Mouse (Mus musculus) liver, embryonic 11.5 days (tissue): ENCODE data around the gene Casq1. TPM values are rescaled to one million over a fixed set of nuclear protein-coding genes. Genes with fewer than 3 reads are reported as not detected.

ENCODE experiments used
- ATAC-seq: fragments of 200-750 bp; cut with Nextera tagmentation; replicated peaks from 2 replicates; pipeline ENCODE4 v1.8.0; 2017; ENCODE audit warnings: moderate number of reproducible peaks, mild to moderate bottlenecking, moderate TSS enrichment, moderate library complexity; ENCODE audit not compliant: low FRiP score
- DNase-seq: peaks from one replicate; pipeline ENCODE4 v3.0.0-alpha.2; 2017; ENCODE audit warnings: low spot score
- H3K27ac ChIP-seq: fragments of 300-500 bp; sonication (generic); 2 replicates; pipeline ENCODE4 v1.5.1; 2014; ENCODE audit warnings: mild to moderate bottlenecking, low read depth, low read length, control low read depth
- H3K27me3 ChIP-seq: fragments of 300-500 bp; sonication (generic); replicated peaks from 2 replicates; pipeline ENCODE4 v1.6.1; 2014; ENCODE audit warnings: low read length, mixed read lengths; ENCODE audit not compliant: control insufficient read depth, insufficient read depth
- H3K36me3 ChIP-seq: fragments of 300-500 bp; sonication (generic); 2 replicates; pipeline ENCODE4 v1.6.1; 2014; ENCODE audit warnings: mild to moderate bottlenecking, low read length, moderate library complexity, mixed read lengths; ENCODE audit not compliant: control insufficient read depth, insufficient read depth
- H3K4me1 ChIP-seq: fragments of 300-500 bp; sonication (generic); replicated peaks from 2 replicates; pipeline ENCODE4 v1.6.1; 2014; ENCODE audit warnings: low read length, mixed read lengths; ENCODE audit not compliant: control insufficient read depth, insufficient read depth
- H3K4me2 ChIP-seq: fragments of 300-500 bp; sonication (generic); 2 replicates; pipeline ENCODE4 v1.6.1; 2014; ENCODE audit warnings: mild to moderate bottlenecking, control low read depth, moderate library complexity
- H3K4me3 ChIP-seq: fragments of 300-500 bp; sonication (generic); 2 replicates; pipeline ENCODE4 v1.5.1; 2014; ENCODE audit warnings: low read depth, low read length, control low read depth
- H3K9ac ChIP-seq: fragments of 300-500 bp; sonication (generic); 2 replicates; pipeline ENCODE4 v1.6.1; 2014; ENCODE audit warnings: low read depth, low read length, control low read depth
- H3K9me3 ChIP-seq: fragments of 300-500 bp; sonication (generic); 2 replicates; pipeline ENCODE4 v1.6.1; 2016; ENCODE audit warnings: low read length, inconsistent platforms, mixed read lengths; ENCODE audit not compliant: control insufficient read depth
- WGBS: fragments of 180-500 bp; shearing (Covaris S2); extraction: QIAGEN DNeasy Blood & Tissue Kit; methylation state at CpG from one replicate; pipeline ENCODE4 v1.1.7; 2014; 5-methylcytosine and 5-hydroxymethylcytosine counted together
- polyA plus RNA-seq: library from polyadenylated mRNA; unstranded; fragments of >200 nt; fragmentation: Nextera tagmentation; extraction: Ambion mirVana; gene quantifications from 2 replicates; pipeline ENCODE4 v1.2.1, GENCODE M21; 2014

Gene Casq1
- polyA plus RNA-seq, 1 experiment from 2014 or later: 4.1 TPM

DNA sequence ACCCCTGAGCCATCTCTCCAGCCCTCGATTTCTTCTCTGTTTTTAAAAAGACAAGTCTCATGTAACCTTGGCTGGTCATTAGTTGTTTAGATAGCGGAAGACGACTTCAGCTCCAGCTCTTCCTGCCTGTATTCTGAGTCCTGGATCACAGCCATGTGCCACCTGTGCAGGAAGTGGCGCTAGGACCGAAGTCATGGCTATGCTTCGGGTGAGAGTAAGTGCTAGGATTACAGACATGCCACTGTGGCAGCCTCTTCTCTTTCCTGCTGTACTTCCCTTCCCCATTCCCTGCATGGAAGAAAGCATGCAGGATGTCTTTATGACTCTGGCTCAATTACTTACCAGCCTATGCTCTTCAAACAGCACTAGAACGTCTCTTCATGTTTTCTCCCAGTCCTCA, 40.6 kb downstream of the Casq1 start:
- WGBS: 86% methylated on average over 7 of the region's 7 CpGs
- no peak for DNase-seq
- Histone ChIP-seq H3K9ac (no peak overlapping the region), H3K4me3 (no peak overlapping the region), H3K36me3 (peaks cover 33% of the 10 kb centered on the region), H3K27me3 (no peaks in the 10 kb centered on the region), H3K4me2 (no peak overlapping the region), H3K4me1 (no peaks in the 10 kb centered on the region), H3K27ac (no peak overlapping the region), H3K9me3 (no peaks in the 10 kb centered on the region)
- ATAC-seq: no peak

GRCm38 (mm10) chr1:172177791-172178190, 41.9 kb downstream of the Casq1 start:
- Histone ChIP-seq H3K27ac (no peak overlapping the region), H3K9me3 (no peaks in the 10 kb centered on the region), H3K9ac (no peak overlapping the region), H3K27me3 (no peaks in the 10 kb centered on the region), H3K4me2 (no peak overlapping the region), H3K36me3 (peaks cover 43% of the 10 kb centered on the region), H3K4me3 (no peak overlapping the region), H3K4me1 (no peaks in the 10 kb centered on the region)
- no peak for ATAC-seq
- 92% methylated on average over 7 of the region's 7 CpGs for WGBS
- no peak for DNase-seq

- no peak for ATAC-seq
- WGBS: 88% methylated on average over 5 of the region's 5 CpGs
Measured at GRCm38 (mm10) chr1:172173181-172173580, 46.5 kb downstream of the Casq1 start.

GRCm38 (mm10) chr1:172172381-172172780, 47.3 kb downstream of the Casq1 start:
- Histone ChIP-seq H3K27me3 (no peaks in the 10 kb centered on the region), H3K4me2 (no peak overlapping the region), H3K9me3 (no peaks in the 10 kb centered on the region), H3K9ac (no peak overlapping the region), H3K4me1 (no peaks in the 10 kb centered on the region), H3K4me3 (no peak overlapping the region), H3K27ac (no peak overlapping the region), H3K36me3 (peaks cover 55% of the 10 kb centered on the region)
- no peak for ATAC-seq
- WGBS: 93% methylated on average over 21 of the region's 21 CpGs
- DNase-seq: no peak

More at GRCm38 (mm10) chr1:172173181-172173580, 46.5 kb downstream of the Casq1 start:
- no peak overlapping the region for H3K4me3 ChIP-seq
- no peaks in the 10 kb centered on the region for H3K9me3 ChIP-seq
- no peaks in the 10 kb centered on the region for H3K4me1 ChIP-seq
- H3K27me3 ChIP-seq: no peaks in the 10 kb centered on the region
- no peak overlapping the region for H3K4me2 ChIP-seq
- no peak for DNase-seq
- peaks cover 54% of the 10 kb centered on the region for H3K36me3 ChIP-seq
- H3K9ac ChIP-seq: no peak overlapping the region
- no peak overlapping the region for H3K27ac ChIP-seq

DNA sequence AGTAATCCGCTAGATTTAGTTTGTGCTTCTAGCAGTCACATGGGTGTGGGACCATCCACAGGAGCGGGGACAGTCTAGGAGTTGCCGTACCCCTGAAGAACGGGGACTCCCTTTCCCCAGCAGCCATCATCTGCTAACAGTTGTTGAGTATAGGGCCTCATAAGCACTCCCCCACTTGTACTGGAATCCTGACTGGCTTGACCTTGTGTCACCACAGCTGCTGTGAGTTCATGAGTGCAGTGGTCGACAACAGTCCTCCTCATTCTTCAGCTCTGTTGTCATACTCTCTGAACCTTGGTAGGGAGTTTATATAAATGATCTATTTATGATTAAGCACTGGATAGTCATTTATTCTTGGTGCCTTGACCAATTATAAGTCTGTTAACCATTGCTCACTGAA, 49.9 kb downstream of the Casq1 start:
- Histone ChIP-seq H3K36me3 (peaks cover 56% of the 10 kb centered on the region), H3K9ac (no peak overlapping the region), H3K4me3 (no peak overlapping the region), H3K4me2 (no peak overlapping the region), H3K9me3 (no peaks in the 10 kb centered on the region), H3K27me3 (no peaks in the 10 kb centered on the region), H3K4me1 (no peaks in the 10 kb centered on the region), H3K27ac (no peak overlapping the region)
- ATAC-seq (no peak), DNase-seq (no peak)
- 93% methylated on average over 5 of the region's 5 CpGs for WGBS

DNA sequence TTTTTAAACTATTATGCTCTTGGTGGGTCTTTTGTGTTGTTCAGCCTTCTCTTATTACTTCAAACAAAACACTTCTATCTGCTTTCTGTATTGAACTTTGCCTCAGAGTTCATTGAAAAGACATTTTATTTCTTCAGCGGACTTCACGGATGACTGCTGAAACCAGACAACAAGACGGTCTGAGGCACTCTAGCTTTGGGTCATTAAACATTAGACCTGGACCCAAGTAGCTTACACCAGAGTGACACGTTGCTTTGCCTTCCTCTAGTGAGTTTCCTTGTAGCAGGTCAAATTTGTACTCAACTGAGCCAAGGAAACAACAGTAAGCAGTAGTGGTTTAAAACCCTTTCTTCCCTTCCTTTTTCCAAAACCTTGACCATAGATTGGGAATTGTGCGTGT, 51.8 kb downstream of the Casq1 start:
- H3K9ac ChIP-seq: no peak overlapping the region
- H3K4me3 ChIP-seq: no peak overlapping the region
- 92% methylated on average over 5 of the region's 5 CpGs for WGBS
- H3K27ac ChIP-seq: no peak overlapping the region
- H3K36me3 ChIP-seq: peaks cover 41% of the 10 kb centered on the region
- no peaks in the 10 kb centered on the region for H3K4me1 ChIP-seq
- no peak overlapping the region for H3K4me2 ChIP-seq
- no peak for DNase-seq
- no peaks in the 10 kb centered on the region for H3K9me3 ChIP-seq
- ATAC-seq: no peak
- H3K27me3 ChIP-seq: no peaks in the 10 kb centered on the region

DNA sequence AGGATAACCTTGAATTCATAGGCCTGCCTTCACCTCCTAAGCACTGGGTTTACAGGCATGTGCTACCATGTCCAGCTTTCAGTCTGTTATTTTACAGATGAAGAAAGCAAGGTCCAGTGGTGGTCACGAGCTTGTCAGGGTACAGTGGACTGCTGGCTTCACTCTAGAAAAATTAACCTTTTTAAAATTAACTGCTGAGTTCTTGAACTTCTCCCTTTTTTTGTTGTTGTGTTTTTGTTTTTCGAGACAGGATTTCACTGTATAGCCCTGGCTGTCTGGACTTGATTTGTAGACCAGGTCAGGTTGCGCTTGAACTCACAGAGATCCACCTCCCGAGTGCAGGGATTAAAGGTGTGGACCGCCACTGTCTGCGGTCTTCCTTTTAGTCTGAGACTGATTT, 56.7 kb downstream of the Casq1 start:
- no peak overlapping the region for H3K4me3 ChIP-seq
- ATAC-seq: no peak
- H3K27me3 ChIP-seq: no peaks in the 10 kb centered on the region
- no peaks in the 10 kb centered on the region for H3K9me3 ChIP-seq
- peaks cover 9% of the 10 kb centered on the region for H3K4me1 ChIP-seq
- no peak overlapping the region for H3K9ac ChIP-seq
- H3K4me2 ChIP-seq: no peak overlapping the region
- no peak overlapping the region for H3K27ac ChIP-seq
- H3K36me3 ChIP-seq: peaks cover 19% of the 10 kb centered on the region; the same call in 1 of the 2 replicates
- DNase-seq: no peak
- WGBS: 88% methylated on average over 6 of the region's 6 CpGs

DNA sequence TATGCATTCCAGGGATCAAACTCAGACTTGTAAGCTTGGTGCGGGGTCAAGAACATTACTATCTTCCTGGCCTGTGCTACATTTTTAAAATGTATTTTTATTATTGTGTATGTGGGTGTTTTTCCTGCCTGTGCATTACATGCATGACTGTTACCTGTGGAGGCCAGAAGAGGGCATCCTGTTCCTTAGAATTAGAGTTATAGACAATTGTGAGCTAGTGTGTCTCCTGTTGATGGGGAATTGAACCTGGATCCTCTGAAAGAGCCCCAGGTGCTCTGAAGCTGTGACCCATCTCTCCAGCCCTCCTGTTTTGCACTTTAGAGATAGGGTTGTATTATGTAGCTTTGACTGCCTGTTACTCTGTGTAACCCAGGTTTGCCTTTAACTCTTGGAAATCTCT, 57.7 kb downstream of the Casq1 start:
- DNase-seq (no peak), ATAC-seq (no peak)

DNA sequence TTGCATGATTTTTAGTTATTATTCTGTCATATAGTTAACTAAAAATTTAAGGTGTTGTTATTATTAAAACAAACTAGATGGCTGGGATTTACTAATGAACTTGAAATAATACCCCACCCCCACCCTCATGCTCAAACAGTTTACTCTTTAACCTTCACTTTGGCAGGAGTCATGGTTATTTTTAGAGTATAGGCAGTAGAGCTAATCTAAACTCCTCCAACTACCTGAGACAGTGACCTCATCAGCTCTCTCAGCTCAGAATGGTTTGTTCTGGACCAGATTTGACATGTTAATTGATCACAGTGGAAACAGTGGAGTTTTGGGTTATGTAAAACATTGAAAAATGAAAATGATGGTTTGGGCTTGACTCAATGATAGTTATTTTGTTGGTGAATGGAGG, 59.2 kb downstream of the Casq1 start:
- H3K4me1 ChIP-seq: peaks cover 9% of the 10 kb centered on the region
- H3K9ac ChIP-seq: no peak overlapping the region
- no peaks in the 10 kb centered on the region for H3K27me3 ChIP-seq
- no peak overlapping the region for H3K4me2 ChIP-seq
- H3K4me3 ChIP-seq: no peak overlapping the region
- peaks cover 7% of the 10 kb centered on the region for H3K36me3 ChIP-seq
- H3K27ac ChIP-seq: no peak overlapping the region
- DNase-seq: no peak
- ATAC-seq: no peak
- H3K9me3 ChIP-seq: no peaks in the 10 kb centered on the region

More for the DNA sequence above, 57.7 kb downstream of the Casq1 start:
- no peak overlapping the region for H3K4me2 ChIP-seq
- H3K4me1 ChIP-seq: peaks cover 9% of the 10 kb centered on the region
- no peak overlapping the region for H3K4me3 ChIP-seq
- WGBS: 88% methylated on average over 1 of the region's 1 CpGs
- no peaks in the 10 kb centered on the region for H3K9me3 ChIP-seq
- H3K36me3 ChIP-seq: peaks cover 11% of the 10 kb centered on the region; the same call in 1 of the 2 replicates
- no peaks in the 10 kb centered on the region for H3K27me3 ChIP-seq
- no peak overlapping the region for H3K9ac ChIP-seq
- H3K27ac ChIP-seq: no peak overlapping the region
